Mouse (Mus musculus): ENCODE measurements around the gene Nmrk1.

- TF ChIP-seq POLR2A (IDR thresholded peaks at IDR 0.05; ENCODE audit: extremely low read depth, insufficient read depth, low read length) (no peak), CTCF (IDR thresholded peaks at IDR 0.05; ENCODE audit: extremely low read depth, insufficient read depth, low read length) (no peak)
Measured at GRCm38 (mm10) chr19:18652592-18652991, 20.8 kb downstream of the Nmrk1 start.
